Mouse (Mus musculus): ENCODE data around the gene Rlim.

Rlim gene

GRCm38 (mm10) chrX:103981169-103981689, at the start of gene Rlim:
TSS of gene Rlim (minus strand) at chrX:103981284.
- DNase-seq: peak; percentile 89 to 92

DNA sequence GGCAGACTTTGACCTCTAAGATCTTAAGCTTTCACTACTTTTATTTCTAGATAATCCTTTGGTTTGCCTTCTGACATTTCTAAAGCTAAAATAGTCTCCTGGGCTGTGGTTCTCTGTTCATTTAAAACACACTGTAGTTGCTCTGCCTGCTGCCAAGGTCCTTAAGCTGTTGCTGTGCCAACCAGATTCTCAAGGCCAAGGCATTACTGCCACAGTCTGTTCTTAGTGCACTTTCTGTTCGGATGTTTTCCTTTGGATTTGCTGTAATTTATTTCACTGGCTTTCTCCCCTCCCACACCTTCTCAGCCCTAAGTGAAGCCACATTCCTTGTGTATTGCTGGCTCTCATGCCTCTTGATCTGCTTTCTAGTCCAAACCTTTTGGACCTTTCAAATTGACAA, 36.1 kb upstream of the Rlim start:
- no peak for DNase-seq

GRCm38 (mm10) chrX:104015048-104015447, 34.0 kb upstream of the Rlim start:
- no peak for DNase-seq

GRCm38 (mm10) chrX:104013318-104013811, 32.3 kb upstream of the Rlim start:
- peak in 1 of 2 experiments; percentile 11 for DNase-seq

GRCm38 (mm10) chrX:103994741-103995140, 13.7 kb upstream of the Rlim start:
- DNase-seq: no peak

DNA sequence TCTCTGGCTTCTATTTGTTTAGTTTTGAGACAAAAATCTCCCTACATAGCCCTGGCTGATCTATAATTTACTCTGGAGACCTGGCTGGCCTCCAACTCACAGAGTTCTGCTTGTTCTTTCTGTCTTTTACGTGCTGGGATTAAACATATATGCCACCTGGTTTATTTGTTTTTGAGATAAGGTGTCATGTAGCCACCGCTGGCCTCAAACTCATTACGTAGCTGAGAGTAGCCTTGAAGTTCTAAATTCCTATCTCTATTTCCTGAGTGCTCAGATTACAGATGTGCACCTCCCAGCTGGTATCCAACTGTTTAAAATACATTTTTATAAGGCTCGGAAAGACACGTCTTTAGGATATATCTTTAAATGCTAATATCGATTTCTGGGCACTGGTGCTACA, 12.8 kb upstream of the Rlim start:
- no peak for DNase-seq

DNA sequence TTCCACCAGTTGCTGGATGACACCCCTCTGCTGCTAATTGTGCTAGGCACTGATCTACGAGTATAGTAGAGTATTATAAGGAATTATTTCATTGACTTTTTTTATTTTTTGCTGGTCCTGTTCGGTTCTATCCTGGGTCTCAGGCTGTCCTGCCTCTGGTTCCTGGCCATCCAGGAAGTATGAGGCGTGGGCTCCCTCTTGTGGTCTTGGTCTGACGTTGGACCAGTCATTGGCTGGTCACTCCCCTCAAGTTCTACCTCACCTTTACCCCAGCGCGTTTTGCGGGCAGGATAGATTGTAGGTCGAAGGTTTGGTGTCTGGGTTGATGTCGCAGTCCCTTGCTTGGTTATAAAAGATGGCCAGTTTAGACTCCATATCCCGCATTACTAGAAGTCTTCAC, 10.6 kb upstream of the Rlim start:
- no peak for DNase-seq

- peak; percentile 63 to 64 for DNase-seq
Observed at GRCm38 (mm10) chrX:103990392-103990791, 9.3 kb upstream of the Rlim start.

DNA sequence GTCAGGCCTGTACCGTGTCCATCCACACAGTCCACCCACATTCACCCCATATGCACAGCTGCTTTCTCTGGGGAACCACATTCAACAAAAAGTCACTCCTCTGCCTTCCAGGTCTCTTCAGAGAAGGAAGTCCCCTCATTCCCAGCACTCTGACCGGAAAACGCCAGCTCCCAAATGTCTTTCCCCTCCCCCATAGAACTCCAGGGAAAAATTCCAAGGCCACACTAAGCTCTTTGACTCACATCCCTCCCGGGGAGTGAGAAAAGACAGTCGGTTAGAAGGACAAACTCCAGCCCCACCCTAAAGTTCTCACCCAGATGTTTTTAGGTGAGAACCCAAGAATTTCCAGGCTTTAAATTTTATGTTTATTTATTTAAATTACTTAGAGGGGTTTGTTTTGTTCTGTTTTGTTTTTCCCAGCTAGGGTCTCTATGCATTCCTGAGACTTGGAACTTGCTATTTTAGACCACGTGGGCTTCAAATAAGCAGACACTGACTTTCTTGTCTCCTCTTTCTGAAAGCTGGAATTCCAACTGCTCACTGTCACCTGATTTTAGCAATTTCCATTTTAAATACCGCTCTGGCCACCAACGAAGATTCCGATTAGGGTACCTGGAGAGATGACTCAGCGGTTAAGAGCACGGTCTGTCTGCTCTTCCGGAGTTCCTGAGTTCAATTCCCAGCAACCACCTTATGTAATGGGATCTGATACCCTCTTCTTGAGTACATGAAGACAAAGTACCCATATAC, 6.3 kb upstream of the Rlim start:
- DNase-seq: no peak

DNA sequence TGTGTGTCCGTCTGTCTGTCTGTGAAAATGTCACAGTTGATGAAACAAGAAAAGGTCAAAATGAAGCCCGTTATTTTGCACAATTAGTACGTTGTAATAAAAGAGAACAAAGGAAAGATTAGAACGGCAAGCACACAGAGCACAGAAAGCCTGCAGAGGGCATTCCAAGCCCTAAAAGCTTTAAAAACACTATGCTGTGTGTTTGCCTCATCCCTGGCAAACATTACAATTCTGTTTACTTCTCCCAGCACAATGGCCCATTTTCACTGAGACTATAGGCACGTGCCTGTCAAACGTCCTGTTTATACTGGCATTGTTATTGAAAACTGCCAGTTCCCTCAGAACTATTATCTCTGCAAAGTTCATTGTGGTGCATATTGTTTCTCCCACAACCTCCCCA, 5.1 kb upstream of the Rlim start:
- DNase-seq: no peak

- no peak for DNase-seq
Observed at GRCm38 (mm10) chrX:103984992-103985391, 3.9 kb upstream of the Rlim start.

- DNase-seq: no peak
Observed at GRCm38 (mm10) chrX:103981806-103982205, 722 bp upstream of the Rlim start.

- DNase-seq: peak; percentile 67 to 69
Observed at GRCm38 (mm10) chrX:103980590-103981168, 405 bp downstream of the Rlim start.

GRCm38 (mm10) chrX:103980036-103980435, 1.0 kb downstream of the Rlim start:
- peak; percentile 43 to 46 for DNase-seq

- DNase-seq: no peak
Observed at GRCm38 (mm10) chrX:103939701-103940100, 41.4 kb downstream of the Rlim start.

DNA sequence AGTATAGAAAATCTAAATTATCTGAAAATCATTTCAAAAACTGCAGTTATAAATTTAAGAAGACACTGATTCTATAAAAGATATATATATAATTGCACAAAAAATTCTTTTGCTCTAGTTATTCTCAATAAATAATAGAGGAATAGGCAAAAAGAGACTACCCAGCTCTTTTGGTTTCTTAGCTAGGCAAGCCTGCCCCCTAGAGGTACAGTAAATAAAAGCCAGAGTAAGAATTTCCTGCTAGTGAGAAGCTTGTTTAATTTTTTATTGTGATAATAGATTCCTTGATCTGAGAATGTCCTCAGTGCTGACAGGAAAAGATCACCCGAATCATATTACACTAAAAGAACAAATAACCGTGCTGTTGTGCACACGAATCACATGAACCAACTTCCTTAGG, 43.8 kb downstream of the Rlim start:
- peak; percentile 22 to 30 for DNase-seq

DNA sequence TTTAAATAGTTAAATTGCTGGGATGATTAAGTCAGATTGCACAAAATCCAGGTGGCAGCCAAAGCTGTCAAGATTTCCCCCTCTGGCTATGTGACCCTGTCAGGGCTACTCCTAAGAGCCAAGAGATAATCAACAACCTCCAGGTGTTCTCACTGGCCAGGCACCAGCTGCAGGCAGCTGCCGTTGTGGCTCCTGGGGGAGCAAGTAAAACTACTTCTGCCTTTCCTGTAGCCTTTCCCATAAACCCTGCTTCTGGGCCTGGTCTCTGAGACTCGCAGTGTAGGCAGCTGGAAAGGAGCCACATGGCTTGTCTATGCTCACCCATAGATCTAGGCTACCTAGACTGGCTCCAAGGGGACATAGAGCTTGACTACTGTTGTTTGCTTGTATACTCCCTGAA, 58.6 kb downstream of the Rlim start:
- no peak for DNase-seq

GRCm38 (mm10) chrX:103918954-103919353, 62.1 kb downstream of the Rlim start:
- no peak for DNase-seq

- DNase-seq: peak; percentile 65 to 67
Observed at GRCm38 (mm10) chrX:103914790-103915189, 66.3 kb downstream of the Rlim start.
